Mouse (Mus musculus) bone marrow, adult 2 months (tissue): ENCODE measurements around the gene Eras. TPM values are rescaled to one million over a fixed set of nuclear protein-coding genes. Genes with fewer than 3 reads are reported as not detected.

ENCODE experiments used
- H3K27ac ChIP-seq: fragments of 200-500 bp; 2 replicates; pipeline ENCODE4 v1.5.1; 2012; ENCODE audit warnings: low read depth, mild to moderate bottlenecking, control low read depth, inconsistent platforms, low read length; ENCODE audit not compliant: control insufficient read depth, poor library complexity, insufficient read depth
- H3K4me1 ChIP-seq: fragments of 200-500 bp; 2 replicates; pipeline ENCODE4 v1.6.1; 2011; ENCODE audit warnings: low read length; ENCODE audit not compliant: control insufficient read depth, insufficient read depth
- H3K4me3 ChIP-seq: fragments of 200-500 bp; replicated peaks from 2 replicates; pipeline ENCODE3; 2011; ENCODE audit warnings: mild to moderate bottlenecking, low read depth, low read length, control low read depth; ENCODE audit not compliant: control insufficient read depth
- CTCF ChIP-seq: fragments of 200-500 bp; IDR thresholded peaks from 2 replicates; pipeline ENCODE4 v1.5.1; 2011; ENCODE audit warnings: low read length, control low read depth; ENCODE audit not compliant: control insufficient read depth, insufficient read depth
- POLR2A ChIP-seq: fragments of 200-500 bp; IDR thresholded peaks from 2 replicates; pipeline ENCODE4 v1.6.1; 2011; ENCODE audit warnings: low read depth, mild to moderate bottlenecking, control low read depth, low read length, borderline replicate concordance; ENCODE audit not compliant: control insufficient read depth
- WGBS: fragments of 180-500 bp; shearing (Covaris S2); methylation state at CpG from one replicate; pipeline ENCODE4 v1.1.7; 2018; 5-methylcytosine and 5-hydroxymethylcytosine counted together
- polyA plus RNA-seq: library from polyadenylated mRNA; stranded (reverse); fragments of >200 nt; gene quantifications from 2 replicates; pipeline ENCODE4 v1.2.4, GENCODE M21; 2011; ENCODE audit warnings: low replicate concordance; ENCODE audit not compliant: missing spikeins, insufficient read depth, insufficient read length

Gene Eras
- polyA plus RNA-seq, 1 experiment: 10.9 TPM

GRCm38 (mm10) chrX:7898880-7899874 is 29.2 kb downstream of the Eras start, which contains the start of the genes Pqbp1 and Timm17b:
Gene Pqbp1, minus strand, starts transcription at chrX:7899269.
Gene Timm17b, plus strand, starts transcription at chrX:7899357.
- peak within 1 kb of the TSS; percentile 97 for H3K27ac ChIP-seq
- H3K4me1 ChIP-seq: no peaks in the 10 kb centered on the region
- H3K4me3 ChIP-seq: peak within 1 kb of the TSS; percentile 94
- WGBS: 9% methylated on average over 62 of the region's 62 CpGs
- TF ChIP-seq POLR2A (peak; percentile 71; the same call in 1 of the 2 replicates), CTCF (no peak)

- TF ChIP-seq CTCF (no peak), POLR2A (no peak)
- Histone ChIP-seq H3K4me3 (peak overlapping the region; percentile 94), H3K4me1 (no peaks in the 10 kb centered on the region), H3K27ac (peak overlapping the region; percentile 97; the same call in 1 of the 2 replicates)
- 18% methylated on average over 13 of the region's 13 CpGs for WGBS
Observed at GRCm38 (mm10) chrX:7898211-7898610, 30.2 kb downstream of the Eras start.

- WGBS: 9% methylated on average over 49 of the region's 49 CpGs
Observed at GRCm38 (mm10) chrX:7883841-7884567, 44.4 kb downstream of the Eras start, which contains the start of gene Slc35a2. Gene Slc35a2, plus strand, starts transcription at chrX:7884028.

GRCm38 (mm10) chrX:7879819-7880218 is 48.6 kb downstream of the Eras start:
- WGBS: 17% methylated on average over 11 of the region's 11 CpGs
- H3K4me1 ChIP-seq: no peaks in the 10 kb centered on the region
- no peak overlapping the region for H3K27ac ChIP-seq
- TF ChIP-seq CTCF (peak; percentile 40), POLR2A (no peak)
- peak overlapping the region; percentile 11 for H3K4me3 ChIP-seq

More at GRCm38 (mm10) chrX:7883841-7884567, 44.4 kb downstream of the Eras start, which contains the start of gene Slc35a2:
- Histone ChIP-seq H3K4me1 (no peaks in the 10 kb centered on the region), H3K27ac (peak within 1 kb of the TSS; percentile 78), H3K4me3 (peak within 1 kb of the TSS; percentile 100)
- peak; percentile 30; the same call in 1 of the 2 replicates for TF ChIP-seq POLR2A
- peak; percentile 21; the same call in 1 of the 2 replicates for TF ChIP-seq CTCF

- H3K27ac ChIP-seq: peak overlapping the region; percentile 51
- no peak for TF ChIP-seq POLR2A
- no peak for TF ChIP-seq CTCF
- peak overlapping the region; percentile 87 for H3K4me3 ChIP-seq
- H3K4me1 ChIP-seq: no peaks in the 10 kb centered on the region
- 13% methylated on average over 21 of the region's 21 CpGs for WGBS
Observed at GRCm38 (mm10) chrX:7878495-7878894, 49.9 kb downstream of the Eras start.

- 19% methylated on average over 26 of the region's 38 CpGs for WGBS
- Histone ChIP-seq H3K4me1 (no peaks in the 10 kb centered on the region), H3K4me3 (peak within 1 kb of the TSS; percentile 87), H3K27ac (peak within 1 kb of the TSS; percentile 51)
- peak; percentile 64; the same call in 1 of the 2 replicates for TF ChIP-seq POLR2A
- TF ChIP-seq CTCF: no peak
Observed at GRCm38 (mm10) chrX:7878007-7878419, 50.4 kb downstream of the Eras start, which contains the start of gene Pim2. Gene Pim2, plus strand, starts transcription at chrX:7878262.

Other genes starting within 250 kb of the Eras start
- not detected in 2 replicates for gene Magix, start 247.4 kb downstream of the Eras start, polyA plus RNA-seq
- 17.6 and 19.1 TPM in 2 replicates for gene Gpkow, start 231.5 kb downstream of the Eras start, polyA plus RNA-seq
- 54.7 and 91.1 TPM in 2 replicates for gene Wdr45, start 214.3 kb downstream of the Eras start, polyA plus RNA-seq
- gene Gm45208, start 206.4 kb downstream of the Eras start, polyA plus RNA-seq: not detected in 2 replicates
- gene Praf2, start 200.2 kb downstream of the Eras start, polyA plus RNA-seq: 3.9 and 9.5 TPM in 2 replicates
- 0.36 and 1.4 TPM in 2 replicates for gene Ccdc120, start 177.7 kb downstream of the Eras start, polyA plus RNA-seq
- 15.5 and 22.3 TPM in 2 replicates for gene Tfe3, start 166.0 kb downstream of the Eras start, polyA plus RNA-seq
- gene Gripap1, start 138.8 kb downstream of the Eras start, polyA plus RNA-seq: 95.0 and 184 TPM in 2 replicates
- gene Kcnd1, start 106.3 kb downstream of the Eras start, polyA plus RNA-seq: 2.2 and 4.8 TPM in 2 replicates
- 124 and 222 TPM in 2 replicates for gene Otud5, start 87.2 kb downstream of the Eras start, polyA plus RNA-seq
- gene Pim2, start 50.3 kb downstream of the Eras start, polyA plus RNA-seq: 20.0 and 26.2 TPM in 2 replicates
- gene Slc35a2, start 44.6 kb downstream of the Eras start, polyA plus RNA-seq: 21.0 and 37.1 TPM in 2 replicates
- 40.9 and 45.1 TPM in 2 replicates for gene Pqbp1, start 29.3 kb downstream of the Eras start, polyA plus RNA-seq
- gene Timm17b, start 29.2 kb downstream of the Eras start, polyA plus RNA-seq: 9.2 and 17.8 TPM in 2 replicates
- not detected in 2 replicates for gene Gm10491, start 20.8 kb downstream of the Eras start, polyA plus RNA-seq
- gene Gm10490, start 19.1 kb downstream of the Eras start, polyA plus RNA-seq: not detected in 2 replicates
- gene Pcsk1n, start 8.8 kb downstream of the Eras start, polyA plus RNA-seq: not detected in 2 replicates
- gene Hdac6, start 19.3 kb upstream of the Eras start, polyA plus RNA-seq: 8.3 and 17.0 TPM in 2 replicates
- gene Gata1, start 49.5 kb upstream of the Eras start, polyA plus RNA-seq: 91.2 and 137 TPM in 2 replicates
- gene Glod5, start 89.9 kb upstream of the Eras start, polyA plus RNA-seq: not detected in 2 replicates
- gene Suv39h1, start 146.2 kb upstream of the Eras start, polyA plus RNA-seq: 27.4 and 30.7 TPM in 2 replicates
- gene Was, start 161.9 kb upstream of the Eras start, polyA plus RNA-seq: 10.1 and 32.0 TPM in 2 replicates
- 23.3 and 35.6 TPM in 2 replicates for gene Wdr13, start 204.3 kb upstream of the Eras start, polyA plus RNA-seq
- gene Rbm3, start 217.3 kb upstream of the Eras start, polyA plus RNA-seq: 301 and 341 TPM in 2 replicates
- gene Tbc1d25, start 247.6 kb upstream of the Eras start, polyA plus RNA-seq: 3.6 and 6.6 TPM in 2 replicates